25 mouse cellular contexts compared by ENCODE assay signal in genomic region chr8:111527149-111527548, GRCm38 (mm10). TPM values are rescaled to one million over a fixed set of nuclear protein-coding genes. Genes with fewer than 3 reads are reported as not detected.
DNase-seq lines count a peak whose midpoint lies in the region; ATAC-seq and TF ChIP-seq lines count a peak whose summit lies in the region.
"Had no signal": no experiment of that assay in that cellular context is flagged by ENCODE, and none has a peak within 500 bp of the region (broad histone marks: within the 10 kb centered on the region; RNA-seq: fewer than 3 reads in every experiment).

No protein-coding gene starts in this region.

- H3K4me2 ChIP-seq in myocyte (ENCODE audit: low read depth), result peak overlapping the region; percentile 13
- H3K4me2 ChIP-seq in heart, embryonic 12.5 days, result no peak overlapping the region
- no peak overlapping the region for H3K4me2 ChIP-seq in forebrain, postnatal 0 days (ENCODE audit: low read depth)
- H3K4me2 ChIP-seq: limb, embryonic 12.5 days; liver, embryonic 13.5 days; lung, embryonic 14.5 days; midbrain, embryonic 12.5 days; stomach, embryonic 15.5 days had no signal

- H3ac ChIP-seq in myocyte (ENCODE audit: control insufficient read depth, insufficient read length), result no peak overlapping the region

- H3K79me2 ChIP-seq in myocyte (ENCODE audit: control insufficient read depth, insufficient read depth), result no peaks in the 10 kb centered on the region

- no peaks in the 10 kb centered on the region for H3K27me3 ChIP-seq in myocyte (ENCODE audit: control insufficient read depth, insufficient read depth, insufficient read length)
- H3K27me3 ChIP-seq in heart, embryonic 12.5 days (replicated peaks), result no peaks in the 10 kb centered on the region; the same call in 1 of the 2 replicates
- H3K27me3 ChIP-seq in forebrain, postnatal 0 days (ENCODE audit: insufficient read depth, low read length), result no peaks in the 10 kb centered on the region
- H3K27me3 ChIP-seq: limb, embryonic 12.5 days; liver, embryonic 13.5 days; midbrain, embryonic 12.5 days; stomach, embryonic 15.5 days had no signal

- DNase-seq in spleen, postnatal 36 days (ENCODE audit: low spot score in 2 of 2), result peak; percentile 35 to 51
- DNase-seq in spleen, postnatal 10 days (ENCODE audit: low spot score in 2 of 2), result no peak
- peak; percentile 44 for DNase-seq in brain, adult 2 months (ENCODE audit: low read depth, low spot score)
- peak; percentile 34 to 44 for DNase-seq in thymus, postnatal 36 days
- DNase-seq in heart, postnatal 14 days, result no peak
- no peak for DNase-seq in forebrain, postnatal 0 days
- DNase-seq: adrenal gland, postnatal 14 days; cerebellum, adult 11-12 months; cerebellum, postnatal 36 days; gastrocnemius, postnatal 14 days; kidney, adult 2 months; kidney, postnatal 14 days; liver, embryonic 13.5 days; lung, embryonic 14.5 days; lung, postnatal 36 days had no signal

- intact Hi-C loops in heart, postnatal 14 days (cut with DNase I), result no loop called here

- TF ChIP-seq CTCF in forebrain, postnatal 0 days (IDR thresholded peaks at IDR 0.05; ENCODE audit: low read depth), result no peak

- WGBS in heart, embryonic 12.5 days, result 66% methylated on average over 8 of the region's 8 CpGs
- 78% methylated on average over 8 of the region's 8 CpGs for WGBS in forebrain, postnatal 0 days

- peaks cover 10% of the 10 kb centered on the region for H3K4me1 ChIP-seq in heart, embryonic 12.5 days (replicated peaks)
- 0 out of 2 replicates have a peak, but pooled peaks cover 3% of the 10 kb centered on the region for H3K4me1 ChIP-seq in forebrain, postnatal 0 days (ENCODE audit: insufficient read depth)
- H3K4me1 ChIP-seq: limb, embryonic 12.5 days; midbrain, embryonic 12.5 days; stomach, embryonic 15.5 days had no signal

- H3K9ac ChIP-seq in heart, embryonic 12.5 days, result no peak overlapping the region
- H3K9ac ChIP-seq in forebrain, postnatal 0 days, result no peak overlapping the region
- H3K9ac ChIP-seq: limb, embryonic 12.5 days; liver, embryonic 13.5 days; lung, embryonic 14.5 days; midbrain, embryonic 12.5 days; stomach, embryonic 15.5 days had no signal

- no peaks in the 10 kb centered on the region for H3K9me3 ChIP-seq in heart, embryonic 12.5 days (replicated peaks)
- no peaks in the 10 kb centered on the region for H3K9me3 ChIP-seq in forebrain, postnatal 0 days (ENCODE audit: low read length)
- H3K9me3 ChIP-seq: hindbrain, embryonic 10.5 days; limb, embryonic 12.5 days; liver, embryonic 13.5 days; midbrain, embryonic 12.5 days; stomach, embryonic 15.5 days had no signal

- TF ChIP-seq POLR2A in myocyte (IDR thresholded peaks at IDR 0.05; ENCODE audit: insufficient read length, low read depth), result no peak

- no peak for ATAC-seq in heart, embryonic 12.5 days (ENCODE audit: insufficient number of reproducible peaks, low FRiP score)
- no peak for ATAC-seq in forebrain, postnatal 0 days
- ATAC-seq: forebrain, embryonic 14.5 days; hindbrain, postnatal 0 days had no signal

- H3K4me3 ChIP-seq in myocyte, result no peak overlapping the region
- no peak overlapping the region for H3K4me3 ChIP-seq in heart, embryonic 12.5 days
- H3K4me3 ChIP-seq in forebrain, postnatal 0 days (ENCODE audit: low read depth, low read length), result no peak overlapping the region
- H3K4me3 ChIP-seq: hindbrain, embryonic 10.5 days; layer of hippocampus, adult 2 months; left cerebral cortex, adult 2 months; limb, embryonic 12.5 days; liver, embryonic 13.5 days; midbrain, embryonic 12.5 days; stomach, embryonic 15.5 days had no signal

- no peak overlapping the region for H3K27ac ChIP-seq in heart, embryonic 12.5 days (ENCODE audit: poor library complexity, severe bottlenecking)
- H3K27ac ChIP-seq in forebrain, postnatal 0 days (ENCODE audit: low read depth, low read length), result no peak overlapping the region
- H3K27ac ChIP-seq: hindbrain, embryonic 10.5 days; hindbrain, postnatal 0 days; layer of hippocampus, adult 2 months; left cerebral cortex, adult 2 months; limb, embryonic 12.5 days; liver, embryonic 13.5 days; midbrain, embryonic 12.5 days; stomach, embryonic 15.5 days had no signal

- H3K36me3 ChIP-seq in myocyte (ENCODE audit: control insufficient read depth, insufficient read depth), result no peaks in the 10 kb centered on the region
- H3K36me3 ChIP-seq in heart, embryonic 12.5 days, result no peaks in the 10 kb centered on the region
- no peaks in the 10 kb centered on the region for H3K36me3 ChIP-seq in forebrain, postnatal 0 days (ENCODE audit: insufficient read depth)
- H3K36me3 ChIP-seq: hindbrain, embryonic 10.5 days; limb, embryonic 12.5 days; liver, embryonic 13.5 days; midbrain, embryonic 12.5 days; stomach, embryonic 15.5 days had no signal

TF ChIP-seq in myocyte, 11 proteins besides CTCF, POLR2A, EP300 and RAD21:
- TF ChIP-seq TCF12 (IDR thresholded peaks at IDR 0.05; ENCODE audit: insufficient read depth, poor library complexity, severe bottlenecking), result no peak
- TF ChIP-seq USF1 (IDR thresholded peaks at IDR 0.05; ENCODE audit: low read depth), result no peak
- TF ChIP-seq E2F4 (IDR thresholded peaks at IDR 0.05; ENCODE audit: insufficient read depth), result no peak
- no peak for TF ChIP-seq MYOG (IDR thresholded peaks at IDR 0.05; ENCODE audit: control insufficient read depth in 1 of 3, insufficient read depth in 1 of 3, insufficient read length in 2 of 3, low read depth in 2 of 3)
- no peak for TF ChIP-seq POLR2AphosphoS2 (IDR thresholded peaks at IDR 0.05; ENCODE audit: insufficient read length, low read depth)
- TF ChIP-seq MAX (IDR thresholded peaks at IDR 0.05; ENCODE audit: low read depth), result no peak
- no peak for TF ChIP-seq SRF (IDR thresholded peaks at IDR 0.05; ENCODE audit: control insufficient read depth, insufficient read length, low read depth)
- TF ChIP-seq REST (IDR thresholded peaks at IDR 0.05; ENCODE audit: insufficient read depth, insufficient read length), result no peak
- TF ChIP-seq CEBPB (IDR thresholded peaks at IDR 0.05; ENCODE audit: insufficient read depth, poor library complexity, severe bottlenecking), result no peak
- TF ChIP-seq MYOD1 (IDR thresholded peaks at IDR 0.05; ENCODE audit: control insufficient read depth in 1 of 3, insufficient read length in 2 of 3, low read depth in 2 of 3), result no peak
- TF ChIP-seq TCF3 (IDR thresholded peaks at IDR 0.05; ENCODE audit: insufficient read length, low read depth), result no peak

RNA-seq across cellular contexts. Expression of gene Wdr59, which starts 5.3 kb away (rescaled TPM):
- polyA plus RNA-seq in myocyte (2012; fragmentation: generic; extraction: Trizol), result 10.2 TPM
- polyA plus RNA-seq in heart, embryonic 12.5 days (2016; fragmentation: Nextera tagmentation; extraction: Ambion mirVana), result 4.7 and 4.9 TPM in 2 replicates
- 10 to 100 TPM in 1 of 2 experiments, 1 to 10 TPM in 1; 7.8 to 10.3 TPM for total RNA-seq in heart, postnatal 14 days (2021)
- total RNA-seq in forebrain, postnatal 0 days (2014; rRNA removed), result 10.2 and 10.7 TPM in 2 replicates
- 3.5 and 6.8 TPM in 2 replicates for polyA plus RNA-seq in forebrain, postnatal 0 days (2015; fragmentation: Nextera tagmentation; extraction: Ambion mirVana)

RNA-seq across cellular contexts. Expression of gene Znrf1, which starts 8.7 kb away (rescaled TPM):
- 39.2 TPM for polyA plus RNA-seq in myocyte (2012; fragmentation: generic; extraction: Trizol)
- polyA plus RNA-seq in heart, embryonic 12.5 days (2016; fragmentation: Nextera tagmentation; extraction: Ambion mirVana), result 33.1 and 35.1 TPM in 2 replicates
- 10 to 100 TPM; 62.6 to 72.6 TPM for total RNA-seq in heart, postnatal 14 days (2021)
- 180 and 225 TPM in 2 replicates for total RNA-seq in forebrain, postnatal 0 days (2014; rRNA removed)
- 101 and 113 TPM in 2 replicates for polyA plus RNA-seq in forebrain, postnatal 0 days (2015; fragmentation: Nextera tagmentation; extraction: Ambion mirVana)

Comparison
In these comparisons a context has a peak if more than half of its experiments do, and no peak if none do; other contexts are left out.
1. DNase-seq: peak in spleen, postnatal 36 days (2 of 2), brain, adult 2 months (single experiment) and thymus, postnatal 36 days (2 of 2); none in spleen, postnatal 10 days (0 of 2), heart, postnatal 14 days (0 of 2) and forebrain, postnatal 0 days (single experiment).